Mouse (Mus musculus) cerebellum, adult 2 months (tissue): ENCODE results near the gene Olfr456. TPM values are rescaled to one million over a fixed set of nuclear protein-coding genes. Genes with fewer than 3 reads are reported as not detected.
"Not testable (repeated sequence)": the region's sequence is repeated elsewhere in the genome, so short reads cannot be mapped to it uniquely, and the experiment has no call there.

Experiments
- DNase-seq, 2 experiments: peaks; one replicate each; pipeline ENCODE4 v3.0.0; 2021
- H3K27ac ChIP-seq: fragments of 200-500 bp; 2 replicates; pipeline ENCODE4 v1.5.1; 2012; ENCODE audit warnings: low read length, control low read depth, inconsistent platforms; ENCODE audit not compliant: insufficient read depth
- H3K27me3 ChIP-seq: fragments of 200-500 bp; 2 replicates; pipeline ENCODE4 v1.6.1; 2012; ENCODE audit warnings: inconsistent platforms, mild to moderate bottlenecking, low read length, moderate library complexity; ENCODE audit not compliant: control insufficient read depth, insufficient read depth
- H3K4me1 ChIP-seq: fragments of 200-500 bp; 2 replicates; pipeline ENCODE4 v1.6.1; 2011; ENCODE audit warnings: low read length; ENCODE audit not compliant: control insufficient read depth, insufficient read depth
- H3K4me3 ChIP-seq: fragments of 200-500 bp; replicated peaks from 2 replicates; pipeline ENCODE3; 2011; ENCODE audit warnings: mild to moderate bottlenecking, low read depth, low read length, control low read depth; ENCODE audit not compliant: insufficient read depth
- CTCF ChIP-seq: fragments of 200-500 bp; IDR thresholded peaks from 2 replicates; pipeline ENCODE4 v1.5.1; 2011; ENCODE audit warnings: low read depth, mild to moderate bottlenecking, control low read depth, low read length, moderate library complexity, borderline replicate concordance; ENCODE audit not compliant: insufficient read depth
- POLR2A ChIP-seq: fragments of 200-500 bp; IDR thresholded peaks from 2 replicates; pipeline ENCODE4 v1.6.1; 2011; ENCODE audit warnings: low read length, control low read depth, borderline replicate concordance; ENCODE audit not compliant: insufficient read depth
- WGBS: fragments of 180-500 bp; shearing (Covaris S2); methylation state at CpG from one replicate; pipeline ENCODE4 v1.1.7; 2018; 5-methylcytosine and 5-hydroxymethylcytosine counted together
- polyA plus RNA-seq: library from polyadenylated mRNA; depleted of rRNA; stranded (reverse); fragments of >200 nt; gene quantifications from 2 replicates; pipeline ENCODE4 v1.2.3, GENCODE M21; 2012; rRNA removed

Olfr456 gene
- polyA plus RNA-seq, result not detected in 2 replicates

- Histone ChIP-seq H3K27ac (no peak within 1 kb of the TSS), H3K4me1 (no peaks in the 10 kb centered on the region), H3K27me3 (no peaks in the 10 kb centered on the region), H3K4me3 (no peak within 1 kb of the TSS)
- WGBS, result 84% methylated on average over 1 of the region's 1 CpGs
- TF ChIP-seq CTCF, result no peak
- TF ChIP-seq POLR2A, result no peak
- DNase-seq, result no peak
Measured at GRCm38 (mm10) chr6:42487114-42487513, at the start of gene Olfr456. Gene Olfr456 (minus strand): TSS chr6:42487214.

- Histone ChIP-seq H3K4me1 (no peaks in the 10 kb centered on the region), H3K27me3 (no peaks in the 10 kb centered on the region), H3K4me3 (no peak overlapping the region), H3K27ac (no peak overlapping the region)
- 80% methylated on average over 1 of the region's 1 CpGs for whole genome bisulfite sequencing
- no peak for TF ChIP-seq POLR2A
- TF ChIP-seq CTCF, result no peak
- no peak for DNase-seq
Measured at GRCm38 (mm10) chr6:42513461-42513860, 26.4 kb upstream of the Olfr456 start.

GRCm38 (mm10) chr6:42509311-42509710 lies 22.3 kb upstream of the Olfr456 start:
- H3K4me3 ChIP-seq, result no peak overlapping the region
- TF ChIP-seq POLR2A (no peak), CTCF (no peak)
- H3K4me1 ChIP-seq, result no peaks in the 10 kb centered on the region
- H3K27ac ChIP-seq, result no peak overlapping the region
- no peaks in the 10 kb centered on the region for H3K27me3 ChIP-seq
- DNase-seq, result no peak

DNA sequence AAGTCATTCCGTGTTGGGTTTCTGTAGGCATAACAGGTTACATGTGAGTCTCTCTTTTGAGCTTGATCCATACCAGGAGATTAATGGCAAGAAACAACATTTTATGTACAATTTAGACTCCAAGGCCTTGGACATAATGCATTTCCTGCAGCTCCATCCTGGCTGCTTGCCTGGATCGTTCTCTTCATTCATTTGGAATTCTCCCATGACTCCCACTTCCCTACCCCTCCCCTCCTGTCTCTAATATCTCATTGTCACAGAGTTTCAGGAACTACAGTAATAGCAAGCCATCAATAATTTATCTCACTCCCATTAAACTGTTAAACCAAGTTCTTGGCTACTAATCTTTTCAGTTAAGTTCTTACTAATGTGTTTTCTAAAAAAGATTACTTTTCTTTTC lies 16.5 kb upstream of the Olfr456 start:
- no peak for DNase-seq
- H3K4me1 ChIP-seq, result no peaks in the 10 kb centered on the region
- WGBS, result 61% methylated on average over 2 of the region's 2 CpGs
- no peak overlapping the region for H3K4me3 ChIP-seq
- H3K27ac ChIP-seq, result no peak overlapping the region
- no peak for TF ChIP-seq CTCF
- TF ChIP-seq POLR2A, result no peak
- H3K27me3 ChIP-seq, result no peaks in the 10 kb centered on the region

- no peaks in the 10 kb centered on the region for H3K4me1 ChIP-seq
- no peak overlapping the region for H3K27ac ChIP-seq
- WGBS, result 66% methylated on average over 1 of the region's 1 CpGs
- DNase-seq, result no peak
- H3K27me3 ChIP-seq, result no peaks in the 10 kb centered on the region
- H3K4me3 ChIP-seq, result no peak overlapping the region
- TF ChIP-seq POLR2A, result no peak
- TF ChIP-seq CTCF, result no peak
Measured at GRCm38 (mm10) chr6:42489731-42490130, 2.7 kb upstream of the Olfr456 start.

- no peak for TF ChIP-seq CTCF
- TF ChIP-seq POLR2A, result no peak
- Histone ChIP-seq H3K4me3 (no peak overlapping the region), H3K4me1 (no peaks in the 10 kb centered on the region), H3K27ac (no peak overlapping the region), H3K27me3 (no peaks in the 10 kb centered on the region)
- no peak for DNase-seq
Measured at GRCm38 (mm10) chr6:42484633-42485032, 2.4 kb downstream of the Olfr456 start.

GRCm38 (mm10) chr6:42476235-42476634 lies 10.8 kb downstream of the Olfr456 start, which contains the start of gene Olfr457:
Gene Olfr457 (minus strand): TSS chr6:42476335.
- Histone ChIP-seq H3K27ac (no peak within 1 kb of the TSS), H3K4me1 (no peaks in the 10 kb centered on the region), H3K4me3 (no peak within 1 kb of the TSS), H3K27me3 (no peaks in the 10 kb centered on the region)
- WGBS, result 84% methylated on average over 1 of the region's 1 CpGs
- no peak for DNase-seq
- no peak for TF ChIP-seq CTCF
- no peak for TF ChIP-seq POLR2A

DNA sequence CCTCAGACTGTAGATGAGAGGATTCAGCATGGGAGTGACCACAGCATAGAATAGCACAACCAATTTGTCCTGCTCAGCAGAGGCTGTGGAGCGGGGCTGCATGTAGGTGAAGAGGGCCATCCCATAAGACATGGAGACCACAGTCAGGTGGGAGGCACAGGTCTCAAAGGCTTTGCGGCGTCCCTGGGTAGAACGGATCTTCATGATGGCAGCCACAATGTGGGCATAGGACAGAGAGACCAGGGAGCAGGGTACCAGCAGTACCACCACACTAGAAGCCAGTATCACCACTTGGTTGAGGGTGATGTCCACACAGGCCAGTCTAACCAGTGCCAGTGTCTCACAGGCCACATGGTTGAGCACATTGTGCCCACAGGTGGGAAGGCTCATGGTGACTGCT lies 15.7 kb downstream of the Olfr456 start:
- over 99% methylated on average over 4 of the region's 4 CpGs for WGBS
- not testable (repeated sequence) for DNase-seq, H3K27me3 ChIP-seq, H3K4me3 ChIP-seq, H3K27ac ChIP-seq, H3K4me1 ChIP-seq
